ENCODE assay signal across 21 mouse cellular contexts in genomic region chr19:32168031-32168430, GRCm38 (mm10).
A peak's percentile ranks its signal among the peaks of the same experiment; 100 is the strongest.
DNase-seq lines count a peak whose midpoint lies in the region; ATAC-seq lines count a peak whose summit lies in the region.
"Had no signal": no experiment of that assay in that cellular context is flagged by ENCODE, and none has a peak within 500 bp of the region (broad histone marks: within the 10 kb centered on the region; RNA-seq: fewer than 3 reads in every experiment).

No protein-coding gene starts in this region.

- H3K4me2 ChIP-seq in hindbrain, embryonic 14.5 days (replicated peaks) = no peak overlapping the region
- H3K4me2 ChIP-seq: hindbrain, embryonic 13.5 days; limb, embryonic 13.5 days; neural tube, embryonic 13.5 days had no signal

- no peaks in the 10 kb centered on the region for H3K9me3 ChIP-seq in hindbrain, embryonic 14.5 days (ENCODE audit: control insufficient read depth, low read length)
- H3K9me3 ChIP-seq: embryonic facial prominence, embryonic 10.5 days; hindbrain, embryonic 13.5 days; limb, embryonic 13.5 days; neural tube, embryonic 13.5 days had no signal

- no peak overlapping the region for H3K9ac ChIP-seq in hindbrain, embryonic 14.5 days
- H3K9ac ChIP-seq: hindbrain, embryonic 13.5 days; limb, embryonic 13.5 days; neural tube, embryonic 13.5 days had no signal

- DNase-seq in A20 (ENCODE audit: low read depth, low spot score) = peak; percentile 91
- DNase-seq in CD8-positive naive resting alpha-beta T cell, adult 2 months (ENCODE audit: low read depth in 2 of 2, low spot score in 2 of 2) = peak; percentile 31 to 32
- DNase-seq in skeletal muscle tissue, adult 2 months (ENCODE audit: low read depth, low spot score) = peak; percentile 35
- peak; percentile 75 for DNase-seq in thymus, postnatal 0 days (ENCODE audit: low spot score)
- DNase-seq in hindbrain, embryonic 14.5 days (ENCODE audit: low spot score) = no peak
- no peak for DNase-seq in layer of hippocampus, adult 8-10 months (ENCODE audit: low spot score in 2 of 2)
- no peak for DNase-seq in kidney, adult 18-20 months
- DNase-seq: adrenal gland, postnatal 10 days; cerebellum, adult 18-20 months; cerebellum, postnatal 36 days; gastrocnemius, postnatal 14 days; lung, adult 18-20 months; lung, postnatal 36 days; right cerebral cortex, postnatal 4 days had no signal

- no peak overlapping the region for H3K4me3 ChIP-seq in hindbrain, embryonic 14.5 days (replicated peaks; ENCODE audit: low read length)
- H3K4me3 ChIP-seq: embryonic facial prominence, embryonic 10.5 days; erythroblast, embryonic 14.5 days; hindbrain, embryonic 13.5 days; limb, embryonic 13.5 days; neural tube, embryonic 13.5 days had no signal

- no peaks in the 10 kb centered on the region for H3K4me1 ChIP-seq in hindbrain, embryonic 14.5 days (replicated peaks; ENCODE audit: control insufficient read depth, insufficient read depth, low read length)
- H3K4me1 ChIP-seq: hindbrain, embryonic 13.5 days; neural tube, embryonic 13.5 days had no signal

- no peaks in the 10 kb centered on the region for H3K27me3 ChIP-seq in hindbrain, embryonic 14.5 days (ENCODE audit: control insufficient read depth, insufficient read depth, low read length)
- H3K27me3 ChIP-seq: hindbrain, embryonic 13.5 days; limb, embryonic 13.5 days; neural tube, embryonic 13.5 days had no signal

- WGBS in hindbrain, embryonic 14.5 days = 90% methylated on average over 9 of the region's 9 CpGs

- no peak for ATAC-seq in hindbrain, embryonic 14.5 days (ENCODE audit: low FRiP score)
- ATAC-seq: forebrain, embryonic 16.5 days; intestine, embryonic 16.5 days had no signal

- no peaks in the 10 kb centered on the region for H3K36me3 ChIP-seq in hindbrain, embryonic 14.5 days (replicated peaks; ENCODE audit: control insufficient read depth, insufficient read depth)
- H3K36me3 ChIP-seq: embryonic facial prominence, embryonic 10.5 days; hindbrain, embryonic 13.5 days; limb, embryonic 13.5 days; neural tube, embryonic 13.5 days had no signal

- no peak overlapping the region for H3K27ac ChIP-seq in hindbrain, embryonic 14.5 days
- H3K27ac ChIP-seq: embryonic facial prominence, embryonic 10.5 days; hindbrain, embryonic 13.5 days; limb, embryonic 13.5 days; neural tube, embryonic 13.5 days had no signal

Comparison
In these comparisons a context has a peak if more than half of its experiments do, and no peak if none do; other contexts are left out.
1. DNase-seq: peak in A20 (single experiment), CD8-positive naive resting alpha-beta T cell, adult 2 months (2 of 2), skeletal muscle tissue, adult 2 months (single experiment) and thymus, postnatal 0 days (single experiment); none in hindbrain, embryonic 14.5 days (single experiment), layer of hippocampus, adult 8-10 months (0 of 2) and kidney, adult 18-20 months (single experiment).